Mouse (Mus musculus) ES-E14 (cell line): Measurements from ENCODE around the gene Apopt1.

Source experiments
- CHD2 ChIP-seq: IDR thresholded peaks from 2 replicates; pipeline ENCODE4 v1.6.1; 2014; ENCODE audit warnings: mild to moderate bottlenecking, low read depth, low read length, inconsistent platforms
- HCFC1 ChIP-seq: IDR thresholded peaks from 2 replicates; pipeline ENCODE4 v1.6.1; 2012; ENCODE audit warnings: low read length, inconsistent platforms, borderline replicate concordance; ENCODE audit not compliant: insufficient read depth
- MAFK ChIP-seq: IDR thresholded peaks from 2 replicates; pipeline ENCODE4 v1.6.1; 2014; ENCODE audit warnings: mild to moderate bottlenecking, low read depth, low read length, inconsistent platforms; ENCODE audit not compliant: insufficient read depth
- ZNF384 ChIP-seq: IDR thresholded peaks from 2 replicates; pipeline ENCODE4 v1.6.1; 2012; ENCODE audit warnings: low read depth, low read length, inconsistent platforms

- TF ChIP-seq HCFC1 (no peak), ZNF384 (no peak), CHD2 (no peak), MAFK (no peak)
These were observed 47.8 kb upstream of the Apopt1 start for GRCm38 (mm10) chr12:111665041-111665880.
